Mouse (Mus musculus) spleen, embryonic (tissue): ENCODE data around the gene Brms1.

Source experiments
- CTCF ChIA-PET: fragments of 350-600 bp; sonication (Branson Sonifier 250); formaldehyde crosslinking; loops from one replicate; lab custom pipeline; 2022; lab: Charles Lee

Brms1 gene

GRCm38 (mm10) chr19:5062041-5062440, 20.9 kb downstream of the Brms1 start:
- CTCF ChIA-PET = no interaction called here

DNA sequence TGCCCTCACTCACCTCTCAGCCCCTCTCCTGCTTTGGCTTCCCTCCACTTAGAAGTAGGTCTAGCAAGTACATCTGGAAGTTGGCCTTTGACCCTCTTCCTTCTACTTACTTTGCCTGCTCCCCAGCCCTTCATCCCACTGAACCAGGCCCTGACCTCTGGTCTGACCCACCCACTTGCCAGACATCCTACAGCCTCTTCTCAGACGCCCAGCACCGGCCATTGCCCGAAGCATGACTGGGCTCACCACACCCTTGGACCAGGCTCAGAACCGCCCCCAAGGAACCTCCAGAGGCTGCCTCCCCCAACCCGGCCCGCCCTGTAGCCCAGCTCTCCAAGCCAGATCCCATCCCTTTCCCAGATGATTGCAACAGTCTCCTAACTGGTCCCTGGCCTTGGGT, 21.3 kb downstream of the Brms1 start:
- CTCF ChIA-PET = interaction anchor here (0.7 kb wide), 1 partner anchor 364 kb away, joined by 4 read pairs; no protein-coding TSS in a partner anchor

DNA sequence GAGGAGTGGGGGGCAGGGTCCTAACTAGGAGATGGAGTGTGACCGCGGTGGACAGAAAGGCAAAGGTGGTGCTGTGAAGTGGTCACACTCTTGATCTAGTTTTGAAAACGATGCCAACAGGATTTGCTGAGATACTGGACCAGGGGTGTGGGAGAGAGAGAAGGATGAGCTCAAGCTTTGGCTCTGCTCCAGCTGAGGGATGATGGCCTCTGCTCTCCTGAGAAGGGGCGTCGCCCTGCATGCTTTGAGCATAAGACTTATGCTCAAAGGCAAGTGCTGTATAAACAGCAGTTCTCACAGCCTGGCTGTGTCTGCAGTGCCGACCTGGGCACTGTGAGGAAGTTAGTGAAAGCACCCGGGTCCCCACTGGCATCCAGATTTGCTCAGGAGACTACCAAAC, 23.9 kb downstream of the Brms1 start:
- CTCF ChIA-PET = interaction anchor here (0.6 kb wide), 1 partner anchor 25 kb away, joined by 16 read pairs; no protein-coding TSS in a partner anchor

DNA sequence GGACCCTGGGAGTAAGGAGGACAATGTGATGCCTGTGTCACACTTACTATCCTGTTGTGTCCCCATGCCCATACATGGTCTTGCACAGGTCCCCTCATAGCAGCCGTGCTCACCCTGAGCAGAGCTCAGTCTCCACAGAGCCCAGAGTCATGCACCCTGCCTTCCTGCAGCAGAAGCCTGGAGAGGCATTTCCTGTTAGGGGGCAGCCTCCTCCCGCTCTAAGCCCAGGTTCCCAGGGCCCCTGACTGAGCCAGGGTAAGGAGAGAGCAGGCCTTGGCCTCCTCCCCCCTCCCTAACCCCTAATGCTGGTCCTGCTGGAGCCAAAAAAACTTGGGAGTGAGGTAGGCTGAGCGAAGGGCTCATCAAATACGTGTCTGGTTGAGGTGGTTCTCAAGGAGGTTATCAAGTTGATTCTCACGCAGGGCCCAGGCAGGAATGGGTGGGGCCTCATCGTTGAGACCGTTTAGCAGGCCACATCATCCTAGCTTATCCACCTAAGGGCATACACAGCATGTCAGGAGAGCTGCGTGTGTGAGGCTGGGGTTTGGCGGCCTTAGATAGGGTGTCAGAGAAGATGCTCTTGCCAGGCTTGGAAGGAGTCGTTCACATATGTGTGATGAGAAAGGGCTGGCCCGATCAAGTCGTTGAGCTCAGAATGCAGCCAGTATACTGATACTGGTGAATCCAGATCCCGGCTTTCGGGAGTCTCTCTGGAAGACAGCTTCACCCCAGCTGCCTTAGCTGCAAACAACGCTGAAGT, 26.1 kb downstream of the Brms1 start:
- CTCF ChIA-PET = interaction anchor here (0.7 kb wide), 1 partner anchor 1061 kb away, joined by 3 read pairs; the partner anchor contains the start of gene Snx15

- CTCF ChIA-PET = interaction anchor here (0.5 to 0.7 kb wide), 2 partner anchors 18 to 1060 kb away, joined by 3 read pairs; partner anchors contain the start of genes Rin1 and Snx15
These were observed 26.9 kb downstream of the Brms1 start, which contains the start of gene Cd248 for GRCm38 (mm10) chr19:5067867-5068569. TSS of gene Cd248 (plus strand) at chr19:5068078.

GRCm38 (mm10) chr19:5068570-5069234, 27.5 kb downstream of the Brms1 start:
- CTCF ChIA-PET = no interaction called here

GRCm38 (mm10) chr19:5069486-5069885, 28.3 kb downstream of the Brms1 start:
- CTCF ChIA-PET = interaction anchor here (1.3 kb wide), 1 partner anchor 14 kb away, joined by 3 read pairs; no protein-coding TSS in a partner anchor

- CTCF ChIA-PET = interaction anchor here (1.3 kb wide), 1 partner anchor 14 kb away, joined by 3 read pairs; no protein-coding TSS in a partner anchor
These were observed 28.8 kb downstream of the Brms1 start for GRCm38 (mm10) chr19:5069978-5070377.

DNA sequence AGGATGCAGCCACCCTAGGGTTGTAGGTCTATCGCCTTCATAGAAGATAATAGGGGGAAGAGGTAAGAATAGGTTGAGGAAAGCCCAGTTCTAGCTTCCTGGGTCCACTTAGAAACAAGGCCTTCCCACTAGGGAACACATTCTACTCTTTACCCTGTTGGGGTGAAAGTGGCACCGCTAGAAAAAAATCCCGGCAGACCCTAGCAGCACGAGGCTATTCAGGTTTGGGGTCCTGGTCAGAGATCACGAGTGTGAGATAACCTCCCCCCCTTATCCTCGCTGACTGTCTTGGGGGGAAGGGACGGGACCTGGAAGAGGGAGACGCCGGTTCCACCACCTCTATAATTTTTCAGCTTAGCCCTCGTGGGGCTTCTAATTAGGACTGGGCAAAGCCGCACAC, 29.9 kb downstream of the Brms1 start:
- CTCF ChIA-PET = interaction anchor here (1.3 kb wide), 1 partner anchor 15 kb away, joined by 3 read pairs; no protein-coding TSS in a partner anchor

DNA sequence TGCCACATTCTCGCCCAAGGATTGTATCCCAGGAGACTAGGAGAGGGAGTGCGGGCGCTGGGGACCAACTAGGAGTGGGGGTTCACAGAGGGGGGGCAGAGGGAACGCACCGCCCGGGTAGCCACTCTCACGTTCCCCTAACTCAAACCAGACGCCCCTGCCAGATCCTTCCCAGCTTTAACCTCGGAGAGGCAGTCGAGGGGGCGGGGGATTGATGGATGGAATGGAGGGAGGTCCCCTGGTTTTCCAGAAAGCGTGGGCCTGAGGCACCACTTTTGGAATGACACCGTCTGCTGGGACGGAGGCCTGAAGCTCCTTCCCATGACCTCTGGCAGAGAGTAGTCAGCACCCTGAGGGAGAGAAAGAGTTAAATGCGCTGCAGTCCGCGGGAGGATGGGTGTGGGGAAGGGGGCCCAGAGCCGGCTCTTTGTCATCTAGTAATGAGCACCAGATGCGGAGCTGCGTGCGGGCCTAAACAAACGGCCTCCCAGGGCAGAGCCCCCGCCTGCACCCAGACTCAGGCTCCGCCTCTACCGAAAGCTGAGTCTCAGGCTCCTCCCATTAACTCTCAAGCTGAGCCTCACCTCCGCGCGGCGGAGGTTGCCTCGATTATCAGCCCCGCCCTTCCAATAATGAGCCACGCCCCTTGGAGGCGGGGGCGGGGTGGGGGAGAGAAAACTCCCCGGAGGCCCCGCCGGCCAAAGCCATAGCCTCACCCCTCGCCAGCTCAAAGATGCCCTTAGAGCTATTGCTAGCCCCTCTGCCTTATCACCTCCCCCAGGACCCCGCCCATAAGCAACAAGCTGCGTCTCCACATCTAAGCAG, 30.6 kb downstream of the Brms1 start:
- CTCF ChIA-PET = interaction anchor here (0.6 kb wide), 1 partner anchor 68 kb away, joined by 3 read pairs; no protein-coding TSS in a partner anchor

DNA sequence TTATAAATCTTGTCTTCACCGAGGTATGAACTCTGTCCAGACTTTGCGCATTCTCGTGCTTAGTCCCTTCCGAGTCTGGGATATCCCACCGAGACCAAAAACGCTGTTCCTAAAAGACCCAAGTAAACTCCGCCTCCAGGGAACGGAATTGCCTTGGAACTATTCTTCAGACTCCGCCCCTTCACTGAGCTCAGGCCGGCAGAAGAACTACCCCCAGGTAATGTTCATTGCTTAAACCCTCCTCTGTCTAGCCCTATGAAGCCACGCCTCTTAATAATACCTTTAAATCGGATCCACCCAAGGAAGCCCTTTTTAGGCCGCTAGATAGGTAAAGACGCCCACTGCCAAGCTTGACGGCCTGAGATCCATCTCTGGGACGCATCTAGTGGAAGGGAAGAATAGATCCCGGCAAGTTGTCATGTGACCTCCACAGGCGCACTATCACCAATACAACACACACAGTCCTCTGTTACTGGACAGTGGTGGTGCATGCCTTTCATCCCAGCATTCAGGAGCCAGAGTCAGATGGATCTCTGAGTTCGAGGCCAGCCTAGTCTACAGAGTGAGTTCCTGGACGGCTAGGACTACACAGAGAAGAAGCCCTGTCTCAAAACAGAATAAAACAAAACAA, 31.4 kb downstream of the Brms1 start:
- CTCF ChIA-PET = interaction anchor here (0.6 kb wide), 1 partner anchor 68 kb away, joined by 3 read pairs; no protein-coding TSS in a partner anchor

GRCm38 (mm10) chr19:5073028-5073427, 31.9 kb downstream of the Brms1 start:
- CTCF ChIA-PET = no interaction called here

DNA sequence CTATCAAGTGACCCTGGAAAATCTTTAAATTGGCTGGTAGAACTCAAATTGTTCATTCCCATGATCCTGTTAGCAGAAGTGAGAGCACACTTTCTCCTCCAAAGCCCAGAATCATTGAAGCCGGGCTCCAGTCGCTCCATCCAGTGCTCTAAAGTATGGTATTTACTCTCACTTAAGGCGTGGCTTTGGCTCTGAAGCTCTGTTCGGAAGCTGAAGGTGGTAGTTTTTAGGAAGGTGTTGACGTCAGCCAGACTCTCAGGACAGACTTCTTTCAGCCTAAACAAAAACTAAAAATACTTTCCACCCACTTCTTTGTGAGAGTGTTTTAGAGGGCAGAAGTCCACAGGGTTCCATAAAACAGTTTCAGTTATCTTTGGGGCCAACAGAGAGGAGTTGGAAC, 32.4 kb downstream of the Brms1 start:
- CTCF ChIA-PET = interaction anchor here (0.5 to 0.6 kb wide), 2 partner anchors 44 to 183 kb away, joined by 3 read pairs; no protein-coding TSS in a partner anchor

- CTCF ChIA-PET = interaction anchor here (0.7 to 0.9 kb wide), 2 partner anchors 59 to 62 kb away, joined by 4 to 6 read pairs; no protein-coding TSS in a partner anchor
These were observed 38.1 kb downstream of the Brms1 start for GRCm38 (mm10) chr19:5079279-5079678.

GRCm38 (mm10) chr19:5082005-5082404, 40.9 kb downstream of the Brms1 start:
- CTCF ChIA-PET = interaction anchor here (0.5 kb wide), 2 partner anchors 487 to 602 kb away, joined by 3 to 4 read pairs; no protein-coding TSS in a partner anchor

DNA sequence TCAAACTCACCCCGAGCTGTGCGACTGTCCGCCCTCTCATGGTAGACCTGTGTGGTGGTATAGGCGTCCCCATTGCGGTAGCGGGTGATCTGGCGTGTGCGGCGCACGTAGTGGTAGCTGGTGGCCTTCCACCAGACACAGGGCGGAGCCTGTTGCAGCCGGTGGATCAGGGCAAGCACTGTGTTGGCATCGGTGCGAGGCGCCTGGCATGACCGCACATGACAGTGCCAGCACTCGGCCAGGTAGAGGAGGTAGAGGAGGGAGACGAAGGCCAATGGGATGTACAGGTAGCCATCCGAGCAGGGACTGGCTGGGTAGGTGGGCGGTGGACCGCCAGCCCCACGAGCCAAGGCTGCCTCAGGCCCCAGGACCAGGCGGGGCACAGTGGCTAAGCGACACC, 41.4 kb downstream of the Brms1 start:
- CTCF ChIA-PET = interaction anchor here (0.5 kb wide), 1 partner anchor 602 kb away, joined by 4 read pairs; no protein-coding TSS in a partner anchor

GRCm38 (mm10) chr19:5083961-5084833, 43.0 kb downstream of the Brms1 start:
- CTCF ChIA-PET = interaction anchor here (0.5 kb wide), 1 partner anchor 106 kb away, joined by 16 read pairs; no protein-coding TSS in a partner anchor

DNA sequence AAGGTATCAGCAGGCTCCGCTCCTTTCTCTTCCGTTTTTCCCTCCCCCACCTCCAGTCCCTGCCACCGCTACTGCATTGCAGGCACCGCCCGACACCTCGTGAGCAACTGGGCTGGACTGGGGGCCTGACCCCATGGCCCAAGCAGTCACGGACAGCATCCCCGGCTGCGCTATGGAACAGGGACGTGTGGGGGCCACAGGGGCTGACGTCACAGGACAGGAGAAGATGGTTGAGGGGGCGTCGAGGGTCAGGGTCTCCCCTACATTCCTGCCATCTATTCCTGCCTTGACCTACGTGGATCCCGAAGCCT, 43.6 kb downstream of the Brms1 start:
- CTCF ChIA-PET = no interaction called here
